Mouse (Mus musculus) forebrain, embryonic 15.5 days (tissue): ENCODE measurements around the gene Gm28035. TPM values are rescaled to one million over a fixed set of nuclear protein-coding genes. Genes with fewer than 3 reads are reported as not detected.

Experiments
- ATAC-seq: fragments of 200-750 bp; cut with Nextera tagmentation; replicated peaks from 2 replicates; pipeline ENCODE4 v1.8.0; 2017; ENCODE audit warnings: mild to moderate bottlenecking, moderate TSS enrichment, moderate library complexity
- H3K27ac ChIP-seq: fragments of 300-500 bp; sonication (generic); replicated peaks from 2 replicates; pipeline ENCODE4 v1.5.1; 2015; ENCODE audit warnings: mild to moderate bottlenecking, inconsistent platforms
- H3K27me3 ChIP-seq: fragments of 300-500 bp; sonication (generic); 2 replicates; pipeline ENCODE4 v1.6.1; 2015; ENCODE audit warnings: inconsistent platforms
- H3K36me3 ChIP-seq: fragments of 300-500 bp; sonication (generic); 2 replicates; pipeline ENCODE4 v1.6.1; 2015; ENCODE audit warnings: mild to moderate bottlenecking, inconsistent platforms
- H3K4me1 ChIP-seq: fragments of 300-500 bp; sonication (generic); 2 replicates; pipeline ENCODE4 v1.6.1; 2015; ENCODE audit warnings: inconsistent platforms
- H3K4me2 ChIP-seq: fragments of 300-500 bp; sonication (generic); replicated peaks from 2 replicates; pipeline ENCODE4 v1.6.1; 2015; ENCODE audit warnings: mild to moderate bottlenecking, inconsistent platforms
- H3K4me3 ChIP-seq: fragments of 300-500 bp; sonication (generic); 2 replicates; pipeline ENCODE4 v1.5.1; 2015; ENCODE audit warnings: mild to moderate bottlenecking, inconsistent platforms
- H3K9ac ChIP-seq: fragments of 300-500 bp; sonication (generic); replicated peaks from 2 replicates; pipeline ENCODE4 v1.6.1; 2015; ENCODE audit warnings: mild to moderate bottlenecking, inconsistent platforms
- H3K9me3 ChIP-seq: fragments of 300-500 bp; sonication (generic); 2 replicates; pipeline ENCODE4 v1.6.1; 2016; ENCODE audit warnings: inconsistent platforms
- WGBS: fragments of 180-500 bp; shearing (Covaris S2); methylation state at CpG from one replicate; pipeline ENCODE4 v1.1.7; 2015; ENCODE audit warnings: mixed read lengths; 5-methylcytosine and 5-hydroxymethylcytosine counted together
- polyA plus RNA-seq: library from polyadenylated mRNA; unstranded; fragments of >200 nt; fragmentation: Nextera tagmentation; extraction: Ambion mirVana; gene quantifications from 2 replicates; pipeline ENCODE4 v1.2.1, GENCODE M21; 2015

Gene Gm28035
- polyA plus RNA-seq, 1 experiment from 2014 or later: 0.64 TPM

GRCm38 (mm10) chr2:30242509-30242908 lies 2.1 kb downstream of the Gm28035 start:
- Histone ChIP-seq H3K27me3 (no peaks in the 10 kb centered on the region), H3K9me3 (no peaks in the 10 kb centered on the region), H3K36me3 (peaks cover 46% of the 10 kb centered on the region), H3K9ac (no peak overlapping the region), H3K4me2 (no peak overlapping the region), H3K27ac (no peak overlapping the region), H3K4me1 (peaks cover 26% of the 10 kb centered on the region), H3K4me3 (no peak overlapping the region)
- ATAC-seq: no peak
- 59% methylated on average over 4 of the region's 4 CpGs for WGBS

GRCm38 (mm10) chr2:30243391-30243790 lies 3.0 kb downstream of the Gm28035 start:
- H3K36me3 ChIP-seq: peaks cover 53% of the 10 kb centered on the region
- ATAC-seq: no peak

GRCm38 (mm10) chr2:30244595-30245178 lies 4.3 kb downstream of the Gm28035 start:
- Histone ChIP-seq H3K9ac (no peak overlapping the region), H3K27me3 (no peaks in the 10 kb centered on the region), H3K9me3 (no peaks in the 10 kb centered on the region), H3K4me2 (no peak overlapping the region), H3K4me3 (no peak overlapping the region), H3K27ac (no peak overlapping the region), H3K36me3 (peaks cover 63% of the 10 kb centered on the region), H3K4me1 (peaks cover 10% of the 10 kb centered on the region)
- no peak for ATAC-seq
- 79% methylated on average over 7 of the region's 7 CpGs for WGBS

More at GRCm38 (mm10) chr2:30243391-30243790, 3.0 kb downstream of the Gm28035 start:
- no peak overlapping the region for H3K4me3 ChIP-seq
- H3K9me3 ChIP-seq: no peaks in the 10 kb centered on the region
- over 99% methylated on average over 4 of the region's 4 CpGs for WGBS
- no peak overlapping the region for H3K4me2 ChIP-seq
- H3K27me3 ChIP-seq: no peaks in the 10 kb centered on the region
- H3K9ac ChIP-seq: no peak overlapping the region
- H3K27ac ChIP-seq: no peak overlapping the region
- H3K4me1 ChIP-seq: peaks cover 23% of the 10 kb centered on the region

DNA sequence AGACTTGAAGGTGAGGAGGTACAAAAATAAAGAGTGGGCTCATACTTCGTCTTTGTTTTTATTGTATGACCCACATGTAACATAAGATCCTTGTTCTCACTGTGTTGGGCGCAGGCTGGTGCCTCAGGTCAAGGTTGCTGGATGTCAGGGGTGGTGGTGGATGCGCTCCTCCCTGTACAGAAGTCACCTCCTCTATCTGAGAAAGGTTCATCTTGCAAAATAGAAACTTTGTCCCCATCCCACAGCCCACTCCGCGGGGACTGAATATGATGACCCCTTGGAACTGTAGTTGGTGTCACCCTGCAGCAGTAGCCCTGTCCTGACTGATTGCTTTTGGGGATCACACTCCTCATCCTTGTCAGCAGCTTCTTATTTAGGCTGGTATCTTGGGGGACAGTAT lies 6.7 kb downstream of the Gm28035 start:
- Histone ChIP-seq H3K4me2 (no peak overlapping the region), H3K36me3 (peaks cover 45% of the 10 kb centered on the region)
- WGBS: 91% methylated on average over 5 of the region's 5 CpGs

DNA sequence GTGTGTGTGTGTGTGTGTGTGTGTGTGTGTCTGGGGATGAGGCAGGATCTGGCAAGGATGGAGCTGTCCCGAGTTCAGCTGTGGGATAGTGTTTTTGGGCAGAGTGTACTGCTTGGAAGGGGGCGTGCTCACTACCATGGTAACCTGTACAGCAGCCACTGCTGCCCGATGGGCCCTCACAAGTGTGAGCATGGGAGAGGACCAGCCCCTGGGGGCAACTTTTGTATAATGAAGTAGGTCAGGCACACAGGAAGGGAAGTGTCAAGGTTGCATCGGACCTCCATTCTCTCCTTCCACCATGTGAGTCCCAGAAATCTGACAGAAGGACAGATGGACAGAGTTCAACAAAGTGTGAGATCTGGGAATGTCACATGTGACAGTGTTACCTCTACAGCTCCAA lies 7.3 kb downstream of the Gm28035 start:
- 76% methylated on average over 4 of the region's 4 CpGs for WGBS
- no peaks in the 10 kb centered on the region for H3K27me3 ChIP-seq
- no peak overlapping the region for H3K9ac ChIP-seq
- no peak overlapping the region for H3K27ac ChIP-seq
- peaks cover 41% of the 10 kb centered on the region for H3K36me3 ChIP-seq
- 0 out of 2 replicates have a peak, but pooled peaks cover 1% of the 10 kb centered on the region for H3K4me1 ChIP-seq
- no peak for ATAC-seq
- no peaks in the 10 kb centered on the region for H3K9me3 ChIP-seq
- H3K4me2 ChIP-seq: no peak overlapping the region
- no peak overlapping the region for H3K4me3 ChIP-seq

More for the DNA sequence above, 6.7 kb downstream of the Gm28035 start:
- Histone ChIP-seq H3K27ac (no peak overlapping the region), H3K4me1 (0 out of 2 replicates have a peak, but pooled peaks cover 5% of the 10 kb centered on the region), H3K9ac (no peak overlapping the region), H3K4me3 (no peak overlapping the region), H3K27me3 (no peaks in the 10 kb centered on the region), H3K9me3 (no peaks in the 10 kb centered on the region)
- no peak for ATAC-seq

DNA sequence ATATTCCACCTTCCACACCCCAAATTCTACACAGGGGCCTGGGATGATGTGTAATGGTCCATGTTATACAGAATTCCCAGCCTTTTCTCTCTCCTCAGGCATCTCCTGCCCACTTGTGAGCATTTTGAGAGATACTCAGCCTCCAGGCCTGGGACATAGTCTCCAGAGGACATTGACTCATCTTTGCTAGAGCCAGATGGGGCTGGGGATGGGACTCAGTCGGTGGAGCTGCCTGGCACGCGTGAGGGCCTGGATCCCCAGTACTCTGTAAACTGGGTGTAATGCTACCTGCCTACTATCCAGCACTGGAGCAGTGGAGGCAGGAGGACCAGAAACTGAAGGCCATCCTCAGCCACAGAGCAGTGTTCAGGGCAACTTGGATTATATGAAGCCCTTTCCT lies 8.8 kb downstream of the Gm28035 start:
- Histone ChIP-seq H3K27ac (no peak overlapping the region), H3K9ac (no peak overlapping the region), H3K36me3 (peaks cover 32% of the 10 kb centered on the region), H3K27me3 (no peaks in the 10 kb centered on the region), H3K4me2 (no peak overlapping the region), H3K4me1 (no peaks in the 10 kb centered on the region), H3K4me3 (no peak overlapping the region), H3K9me3 (no peaks in the 10 kb centered on the region)
- ATAC-seq: no peak
- WGBS: 95% methylated on average over 3 of the region's 3 CpGs

DNA sequence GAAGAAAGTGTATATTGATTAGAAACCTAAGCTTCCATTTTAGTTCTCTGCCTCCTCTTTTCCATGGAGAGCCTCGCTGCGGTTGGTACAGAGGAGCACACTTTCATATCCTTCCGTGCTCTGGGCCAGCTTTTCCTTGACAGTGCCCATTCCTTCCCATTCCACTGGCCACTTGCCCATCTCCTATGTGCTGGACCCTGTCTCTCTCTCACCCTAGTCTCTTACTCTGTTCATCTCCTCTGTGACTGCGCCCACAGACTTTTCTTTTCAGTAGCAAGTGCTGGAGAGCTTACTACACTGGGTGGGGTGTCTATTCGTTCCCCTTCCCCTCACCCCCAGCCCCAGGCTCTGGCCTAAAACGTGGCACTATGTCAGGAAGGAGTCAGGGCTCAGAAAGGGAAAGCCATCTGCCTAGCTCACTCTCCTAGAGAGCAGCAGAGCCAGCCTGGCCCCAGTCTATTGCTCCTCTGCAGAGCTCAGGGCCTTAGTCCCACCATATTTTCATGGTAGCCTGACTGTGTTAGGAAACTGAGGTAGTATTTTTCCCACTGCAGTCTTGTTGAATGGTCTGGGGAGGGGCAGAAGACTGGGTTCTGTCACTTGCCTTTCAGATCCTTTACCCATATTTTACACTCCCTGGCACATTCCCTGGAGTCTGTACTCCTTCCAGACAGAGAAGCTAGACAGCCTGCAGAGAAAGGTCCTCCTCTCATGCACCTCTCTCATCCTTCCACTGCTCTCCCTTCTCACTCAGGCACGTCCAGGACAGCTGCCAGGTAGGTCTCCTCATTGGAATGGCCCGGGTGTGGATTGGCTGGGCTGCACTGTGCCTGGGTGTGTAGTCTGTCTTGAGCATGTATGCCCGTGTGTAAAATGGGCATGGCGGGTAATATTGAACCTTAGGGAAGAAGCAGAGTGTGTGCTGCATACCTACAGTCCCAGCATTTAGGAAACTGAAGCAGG lies 10.1 kb downstream of the Gm28035 start:
- Histone ChIP-seq H3K27ac (no peak overlapping the region), H3K9ac (no peak overlapping the region), H3K27me3 (no peaks in the 10 kb centered on the region), H3K9me3 (no peaks in the 10 kb centered on the region), H3K4me1 (no peaks in the 10 kb centered on the region), H3K4me2 (no peak overlapping the region), H3K36me3 (peaks cover 32% of the 10 kb centered on the region), H3K4me3 (no peak overlapping the region)
- no peak for ATAC-seq
- 87% methylated on average over 10 of the region's 10 CpGs for WGBS

- Histone ChIP-seq H3K4me1 (no peaks in the 10 kb centered on the region), H3K36me3 (peaks cover 37% of the 10 kb centered on the region), H3K9ac (no peak overlapping the region), H3K9me3 (no peaks in the 10 kb centered on the region), H3K27ac (no peak overlapping the region), H3K4me3 (no peak overlapping the region), H3K4me2 (no peak overlapping the region), H3K27me3 (no peaks in the 10 kb centered on the region)
- ATAC-seq: no peak
- 88% methylated on average over 5 of the region's 5 CpGs for WGBS
These were observed 11.2 kb downstream of the Gm28035 start for GRCm38 (mm10) chr2:30251417-30252104.

GRCm38 (mm10) chr2:30252521-30252920 lies 12.2 kb downstream of the Gm28035 start:
- Histone ChIP-seq H3K4me1 (no peaks in the 10 kb centered on the region), H3K4me3 (no peak overlapping the region), H3K9ac (no peak overlapping the region), H3K36me3 (peaks cover 47% of the 10 kb centered on the region), H3K4me2 (no peak overlapping the region), H3K9me3 (no peaks in the 10 kb centered on the region), H3K27me3 (no peaks in the 10 kb centered on the region), H3K27ac (no peak overlapping the region)
- no peak for ATAC-seq
- 89% methylated on average over 3 of the region's 3 CpGs for WGBS

DNA sequence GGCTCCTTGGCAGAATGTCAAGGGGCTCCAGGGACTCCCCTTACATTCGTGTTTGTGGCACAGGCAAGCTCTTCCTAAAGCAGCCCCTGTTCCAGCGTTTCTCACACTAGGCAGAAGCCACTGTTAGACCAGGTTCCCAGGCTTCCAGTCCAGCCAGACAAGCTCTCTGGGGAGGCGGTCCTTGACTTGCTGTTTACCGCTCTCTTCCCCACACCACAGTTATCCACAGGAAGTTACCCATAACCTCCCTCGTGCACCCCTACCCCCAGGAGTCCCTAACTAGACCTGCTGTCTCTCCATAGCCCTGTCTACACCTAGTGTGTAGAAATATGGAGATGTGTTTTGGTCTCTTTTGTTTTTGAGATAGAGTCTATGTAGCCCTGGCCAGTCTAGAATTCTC lies 13.4 kb downstream of the Gm28035 start:
- ATAC-seq: no peak
- Histone ChIP-seq H3K4me3 (no peak overlapping the region), H3K4me1 (no peaks in the 10 kb centered on the region), H3K27me3 (no peaks in the 10 kb centered on the region), H3K4me2 (no peak overlapping the region), H3K9me3 (no peaks in the 10 kb centered on the region), H3K9ac (no peak overlapping the region), H3K36me3 (peaks cover 47% of the 10 kb centered on the region), H3K27ac (no peak overlapping the region)
- WGBS: 86% methylated on average over 5 of the region's 5 CpGs

DNA sequence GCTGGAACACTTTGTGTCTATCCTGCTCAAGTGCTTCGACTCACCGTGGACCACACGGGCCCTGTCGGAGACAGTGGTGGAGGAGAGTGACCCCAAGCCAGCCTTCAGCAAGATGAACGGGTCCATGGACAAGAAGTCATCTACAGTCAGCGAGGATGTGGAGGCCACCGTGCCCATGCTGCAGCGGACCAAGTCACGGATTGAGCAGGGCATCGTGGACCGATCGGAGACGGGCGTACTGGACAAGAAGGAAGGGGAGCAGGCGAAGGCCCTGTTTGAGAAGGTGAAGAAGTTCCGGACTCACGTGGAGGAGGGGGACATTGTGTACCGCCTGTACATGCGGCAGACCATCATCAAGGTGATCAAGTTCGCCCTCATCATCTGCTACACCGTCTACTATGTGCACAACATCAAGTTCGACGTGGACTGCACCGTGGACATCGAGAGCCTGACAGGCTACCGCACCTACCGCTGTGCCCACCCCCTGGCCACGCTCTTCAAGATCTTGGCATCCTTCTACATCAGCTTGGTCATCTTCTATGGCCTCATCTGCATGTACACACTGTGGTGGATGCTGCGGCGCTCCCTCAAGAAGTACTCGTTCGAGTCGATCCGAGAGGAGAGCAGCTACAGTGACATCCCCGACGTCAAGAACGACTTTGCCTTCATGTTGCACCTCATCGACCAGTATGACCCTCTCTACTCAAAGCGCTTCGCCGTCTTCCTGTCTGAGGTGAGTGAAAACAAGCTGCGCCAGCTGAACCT lies 15.4 kb downstream of the Gm28035 start:
- H3K9me3 ChIP-seq: no peaks in the 10 kb centered on the region
- peaks cover 59% of the 10 kb centered on the region for H3K36me3 ChIP-seq

More for the DNA sequence above, 15.4 kb downstream of the Gm28035 start:
- H3K4me2 ChIP-seq: no peak overlapping the region
- H3K9ac ChIP-seq: no peak overlapping the region
- H3K27me3 ChIP-seq: no peaks in the 10 kb centered on the region
- H3K4me1 ChIP-seq: no peaks in the 10 kb centered on the region
- no peak for ATAC-seq
- no peak overlapping the region for H3K27ac ChIP-seq
- 96% methylated on average over 42 of the region's 42 CpGs for WGBS
- H3K4me3 ChIP-seq: no peak overlapping the region
